Mouse (Mus musculus) ES-CJ7 (cell line): ENCODE data around the gene Cpped1.

Experiments
- DNase-seq: peaks from one replicate; pipeline ENCODE4 v3.0.0; 2011; ENCODE audit warnings: low read depth, low spot score

Cpped1 gene

GRCm38 (mm10) chr16:11843441-11843840 is 65.8 kb downstream of the Cpped1 start:
- no peak for DNase-seq

DNA sequence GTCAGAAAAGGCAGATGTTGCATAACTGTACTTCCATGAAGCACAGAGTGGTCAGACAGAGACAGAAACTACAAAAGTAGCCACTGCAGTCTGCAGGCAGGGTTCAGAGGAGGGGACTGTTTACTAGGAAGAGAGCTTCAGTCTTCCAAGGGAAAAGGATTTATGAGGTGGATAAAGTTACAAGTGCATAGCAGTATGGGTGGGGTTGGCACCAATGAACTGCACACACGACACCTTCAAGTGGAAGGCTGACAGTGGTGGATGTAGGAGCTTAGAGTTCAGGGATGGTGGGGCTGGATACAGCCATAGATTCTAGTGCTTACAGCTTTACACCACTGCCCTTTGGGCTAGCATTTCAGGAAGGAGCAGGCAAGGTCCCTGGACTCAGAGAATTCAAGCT is 75.8 kb downstream of the Cpped1 start:
- DNase-seq = no peak

- DNase-seq = no peak
Observed at GRCm38 (mm10) chr16:11828816-11829215, 80.4 kb downstream of the Cpped1 start.

GRCm38 (mm10) chr16:11824833-11825232 is 84.4 kb downstream of the Cpped1 start:
- no peak for DNase-seq

DNA sequence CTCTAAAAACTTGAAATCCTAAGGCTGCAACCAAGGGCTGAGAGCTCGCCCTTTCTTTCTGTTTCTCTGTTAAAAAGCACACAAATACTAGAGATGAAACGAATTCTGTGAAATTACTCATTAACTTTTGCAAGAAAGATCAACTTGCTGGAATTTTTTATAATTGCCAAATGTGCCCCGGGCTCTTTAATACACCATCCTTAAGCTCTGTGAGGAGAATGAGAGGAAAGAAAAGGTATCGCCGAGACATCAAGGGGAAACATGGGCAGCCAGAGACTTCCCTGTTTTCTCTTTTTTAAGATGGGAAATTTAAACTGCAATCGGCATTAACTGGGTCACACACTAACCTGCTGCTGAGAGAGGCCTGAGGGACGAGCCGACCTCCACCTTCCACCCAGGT is 84.9 kb downstream of the Cpped1 start:
- no peak for DNase-seq

DNA sequence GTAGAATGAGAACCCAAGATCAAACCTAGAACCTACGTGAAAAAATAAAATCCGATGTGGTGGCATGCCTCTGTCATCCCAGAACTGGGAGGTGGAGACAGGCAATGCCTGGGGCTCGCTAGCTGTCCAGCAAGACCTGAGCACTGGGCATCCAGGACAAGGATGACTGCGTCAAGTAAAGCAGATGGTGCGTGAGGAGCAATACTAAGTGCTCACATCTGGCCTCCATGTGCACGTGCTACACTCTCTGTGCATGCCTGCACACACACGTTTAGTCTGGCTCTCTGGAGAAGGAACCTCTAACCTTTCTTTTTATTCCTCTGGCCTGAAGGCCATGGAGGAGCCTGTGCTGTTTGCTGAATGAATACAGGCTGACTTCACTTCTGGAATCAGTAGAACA is 88.5 kb downstream of the Cpped1 start:
- no peak for DNase-seq

GRCm38 (mm10) chr16:11814935-11815650 is 94.2 kb downstream of the Cpped1 start:
- DNase-seq = no peak

GRCm38 (mm10) chr16:11812119-11812518 is 97.1 kb downstream of the Cpped1 start:
- peak; percentile 9 for DNase-seq

GRCm38 (mm10) chr16:11809615-11810014 is 99.6 kb downstream of the Cpped1 start:
- no peak for DNase-seq

- no peak for DNase-seq
Observed at GRCm38 (mm10) chr16:11801960-11802539, 107.2 kb downstream of the Cpped1 start.

DNA sequence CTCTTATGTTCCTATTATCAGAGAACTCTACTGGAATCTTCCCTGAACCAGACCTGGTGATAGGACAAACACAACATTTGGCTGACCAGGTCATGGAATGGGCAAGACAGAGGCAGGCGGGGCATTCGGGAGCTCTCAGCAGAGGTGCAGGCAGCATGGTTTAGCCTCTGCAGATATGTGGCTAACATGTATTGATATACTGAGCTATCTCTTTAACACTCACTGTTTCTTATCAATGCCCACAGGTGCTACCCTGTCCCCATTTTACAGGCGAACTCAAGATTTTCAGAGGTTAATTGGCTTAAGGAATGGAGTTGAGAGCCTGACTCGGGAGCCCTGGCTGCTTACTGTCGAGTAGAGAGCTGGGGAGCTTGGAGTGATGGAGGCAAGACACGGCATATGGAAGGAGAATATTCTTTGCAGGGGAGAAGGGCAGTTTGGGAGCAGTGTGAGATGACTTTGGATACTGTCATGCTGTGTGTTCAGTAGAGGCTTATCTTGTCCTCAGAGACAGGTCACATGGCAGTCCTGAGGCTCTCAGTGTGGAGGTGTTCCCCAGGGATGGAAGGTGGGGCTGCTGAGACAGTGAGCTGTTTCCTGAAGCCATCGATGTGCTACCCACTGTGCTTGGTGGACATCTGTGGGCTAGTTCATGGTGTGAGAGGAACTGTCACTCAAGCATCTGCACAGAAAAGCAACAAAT is 113.3 kb downstream of the Cpped1 start:
- no peak for DNase-seq

DNA sequence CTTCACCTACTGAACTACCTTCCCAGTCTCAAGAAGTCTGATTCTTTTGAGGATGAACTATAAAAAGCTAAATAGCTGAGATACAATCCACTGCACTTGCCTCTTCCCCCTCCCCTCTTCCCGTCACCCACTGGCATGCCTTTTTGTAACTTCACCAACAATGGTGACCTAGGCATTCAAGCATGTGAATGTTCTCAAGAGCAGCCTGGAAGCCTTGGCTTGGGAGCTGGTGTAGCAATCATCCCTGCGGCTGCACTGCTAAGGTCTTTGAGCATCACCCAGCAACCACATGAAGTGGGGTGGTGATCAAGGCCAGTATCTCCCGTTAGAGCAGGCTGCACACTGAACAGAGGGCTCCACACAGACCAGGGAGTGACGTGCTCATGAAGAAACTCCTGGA is 114.6 kb downstream of the Cpped1 start:
- DNase-seq = no peak

DNA sequence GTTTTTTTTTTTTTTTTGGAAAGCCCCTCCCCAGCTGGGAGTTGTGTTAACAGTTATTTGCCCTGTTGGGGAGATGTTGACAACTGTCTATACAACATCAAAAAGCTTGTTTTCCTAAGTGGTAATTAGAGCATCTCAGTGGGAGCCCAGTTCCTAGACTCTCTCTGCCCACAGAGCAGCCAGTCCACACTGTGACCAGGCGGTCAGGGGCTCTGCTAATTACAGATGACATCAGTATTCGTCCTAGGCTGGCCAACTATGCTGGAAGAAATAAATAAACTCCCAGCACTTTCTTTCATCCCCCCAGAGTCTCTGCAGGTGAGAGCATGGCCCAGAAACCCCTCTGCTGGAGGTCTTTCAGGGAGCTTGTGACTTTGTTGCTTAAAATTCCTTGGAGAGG is 115.9 kb downstream of the Cpped1 start:
- no peak for DNase-seq

GRCm38 (mm10) chr16:11790476-11790875 is 118.8 kb downstream of the Cpped1 start:
- DNase-seq = no peak

DNA sequence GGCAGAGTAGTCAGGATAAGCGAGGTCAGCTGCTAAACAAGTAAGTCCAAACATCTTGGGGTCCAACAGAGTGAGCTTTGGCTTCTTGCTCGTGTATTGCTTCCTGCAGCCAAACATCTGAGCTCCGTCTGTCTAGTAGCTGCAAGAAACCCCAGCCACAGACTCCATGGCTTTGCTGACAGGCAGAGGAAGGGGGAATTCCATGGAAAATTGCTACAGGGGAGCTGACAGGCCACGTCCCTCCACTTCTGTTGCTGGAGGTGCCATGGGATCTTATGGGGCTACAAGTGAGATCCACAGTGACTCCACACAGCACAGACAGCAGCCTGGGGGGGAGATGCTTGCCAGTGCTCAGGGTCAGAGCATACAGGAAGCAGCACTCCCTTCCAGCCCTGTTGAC is 123.4 kb downstream of the Cpped1 start:
- no peak for DNase-seq

DNA sequence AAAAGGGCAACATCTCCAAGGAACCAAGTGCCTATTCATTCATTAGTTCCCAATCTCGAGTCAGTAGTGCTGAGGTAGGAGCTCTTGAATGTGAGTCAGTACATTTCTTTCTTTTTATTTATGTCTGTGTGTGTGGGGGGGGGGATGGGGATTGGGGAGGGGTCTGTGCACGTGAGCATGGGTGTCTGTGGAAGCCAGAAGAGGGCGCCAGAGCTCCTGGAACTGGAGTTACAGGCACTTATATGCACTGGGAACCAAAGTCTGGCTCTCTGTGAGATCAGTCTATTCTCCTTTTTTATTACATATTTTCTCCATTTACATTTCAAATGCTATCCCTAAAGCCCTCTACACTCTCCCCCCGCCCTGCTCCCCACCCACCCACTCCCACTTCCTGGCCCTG is 124.9 kb downstream of the Cpped1 start:
- peak; percentile 34 for DNase-seq

DNA sequence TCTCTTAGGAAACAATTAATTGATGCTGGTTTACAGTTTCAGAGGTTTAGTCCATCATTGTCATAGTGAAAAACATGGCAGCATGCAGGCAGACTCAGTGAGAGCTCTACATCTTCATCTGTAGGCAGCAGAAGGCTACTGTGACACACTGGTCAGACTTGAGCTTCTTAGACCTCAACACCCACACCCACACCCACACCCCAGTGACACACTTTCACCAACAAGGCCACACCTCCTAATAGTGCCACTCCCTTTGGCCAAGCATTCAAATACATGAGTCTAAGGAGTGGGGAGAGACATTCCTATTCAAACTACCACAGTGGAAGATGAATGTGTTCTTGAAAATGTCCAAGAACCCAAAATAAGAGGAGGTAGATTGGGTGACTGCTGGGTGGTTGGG is 125.9 kb downstream of the Cpped1 start:
- no peak for DNase-seq

DNA sequence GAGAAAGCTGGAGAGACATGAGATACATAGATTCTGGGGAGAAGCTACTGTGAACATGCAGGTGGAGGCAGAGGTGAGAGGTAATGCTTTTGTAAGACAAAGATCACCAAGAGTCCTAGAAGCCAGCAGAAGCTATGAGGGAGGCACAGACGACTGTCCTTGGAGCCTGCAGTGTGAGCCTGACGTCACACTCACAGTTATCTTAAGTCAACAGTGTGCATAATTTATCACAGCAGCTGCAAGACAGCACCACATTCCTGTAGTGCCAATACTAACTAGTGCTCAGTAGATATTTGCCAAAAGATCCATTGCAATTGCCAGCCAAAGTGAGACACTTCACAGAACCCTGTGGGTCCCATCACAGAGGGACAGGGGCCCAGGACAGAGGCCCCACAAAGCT is 127.2 kb downstream of the Cpped1 start:
- no peak for DNase-seq

DNA sequence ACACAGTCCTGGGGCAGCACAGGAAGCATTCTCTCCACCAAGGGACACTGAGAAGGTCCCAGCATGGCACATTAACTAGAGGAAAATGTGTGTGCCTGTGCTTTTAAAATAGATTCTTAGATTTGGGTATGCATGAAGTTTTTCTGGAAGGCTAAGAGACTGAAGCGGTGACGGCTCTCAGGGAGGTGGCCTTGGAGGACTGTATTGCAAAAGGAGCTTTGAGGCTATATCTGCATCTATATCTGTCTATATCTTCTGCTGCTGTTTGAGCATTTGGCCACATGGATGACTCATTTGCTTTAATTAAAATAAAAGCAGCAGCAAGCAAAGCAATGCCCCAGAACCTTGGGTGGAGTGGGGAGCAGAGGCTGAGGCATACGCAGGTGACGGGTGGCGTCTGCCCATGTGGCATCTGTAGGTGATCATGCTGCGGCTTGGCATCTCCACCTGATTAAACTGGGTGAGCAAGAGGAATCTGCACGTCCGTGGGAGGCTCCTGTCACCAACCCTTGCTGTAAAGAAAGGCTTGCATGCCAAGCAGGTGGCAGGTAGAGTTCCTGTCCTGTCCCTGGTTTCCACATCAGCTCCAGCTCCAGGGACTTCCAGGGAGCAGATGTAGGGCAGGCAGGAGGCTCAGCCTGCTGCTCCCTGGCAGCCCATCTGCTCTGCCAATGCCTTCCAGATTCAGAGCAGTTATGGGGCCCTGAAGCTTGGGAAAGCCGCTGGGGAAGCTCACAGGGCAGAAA is 130.4 kb downstream of the Cpped1 start:
- DNase-seq = no peak

DNA sequence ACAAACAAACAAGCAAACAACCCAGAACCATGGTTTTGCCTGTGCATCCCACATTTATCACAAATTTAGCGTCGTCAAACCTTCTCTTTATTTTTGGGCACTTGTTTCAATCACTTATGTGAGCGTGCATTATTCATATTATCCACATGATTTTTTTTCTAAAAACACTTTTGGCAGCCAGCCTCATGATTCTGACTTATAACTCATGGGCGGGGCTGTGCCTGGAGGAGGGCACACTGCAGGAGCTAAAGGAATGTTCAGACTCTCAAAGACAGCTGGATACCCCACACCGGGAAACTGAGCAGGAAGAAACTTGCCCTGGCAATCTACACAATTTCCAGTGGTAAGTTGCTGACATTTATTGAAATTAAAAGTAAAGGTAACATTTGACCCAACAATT is 131.1 kb downstream of the Cpped1 start:
- DNase-seq = no peak

DNA sequence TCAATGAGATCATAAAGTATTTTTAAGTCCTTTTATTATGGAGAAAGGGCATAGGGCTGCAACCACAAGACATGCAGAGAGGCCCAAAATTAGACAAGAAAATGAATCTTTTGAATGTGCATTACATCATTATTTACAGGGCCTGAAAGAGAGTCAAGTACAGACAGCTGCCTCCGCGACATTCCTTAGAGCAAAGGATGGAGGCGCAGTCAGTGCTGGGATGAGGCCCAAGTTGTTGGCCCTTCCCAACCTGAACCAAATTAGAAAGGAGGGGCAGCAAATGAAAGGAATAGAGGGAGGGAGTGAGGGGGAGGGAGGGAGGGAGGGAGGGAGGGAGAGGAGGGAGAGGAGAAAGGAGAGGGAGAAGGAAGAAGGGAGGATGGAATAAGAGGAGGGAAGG is 132.7 kb downstream of the Cpped1 start:
- no peak for DNase-seq

- DNase-seq = no peak
Observed at GRCm38 (mm10) chr16:11774321-11774720, 134.9 kb downstream of the Cpped1 start.
